ENCODE assay signal across 25 mouse cellular contexts in the genomic region with DNA sequence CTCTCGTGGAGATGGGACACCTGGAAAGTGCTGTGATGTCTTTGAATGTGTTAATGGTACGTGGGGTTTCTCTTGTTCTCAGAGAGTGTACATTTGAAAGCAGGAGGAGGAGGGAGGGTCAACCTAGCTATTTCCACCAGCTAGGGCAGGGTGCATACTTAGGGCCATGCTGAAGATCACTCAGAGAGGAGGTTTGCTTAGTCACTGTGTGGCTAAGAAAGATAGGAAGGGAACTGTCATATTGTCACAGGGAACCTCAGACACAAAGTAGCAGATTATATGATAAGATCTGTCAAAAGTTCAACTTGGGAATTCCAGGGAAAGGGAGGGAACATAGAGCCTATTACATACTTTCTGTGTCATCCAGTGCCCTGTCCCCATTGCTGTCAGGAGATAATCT.
DNase-seq lines count a peak whose midpoint lies in the region; ATAC-seq and TF ChIP-seq lines count a peak whose summit lies in the region.
"Had no signal": no experiment of that assay in that cellular context is flagged by ENCODE, and none has a peak within 500 bp of the region (broad histone marks: within the 10 kb centered on the region; RNA-seq: fewer than 3 reads in every experiment).

No protein-coding gene starts in this region.

- H3K9me3 ChIP-seq in heart, embryonic 11.5 days (replicated peaks; ENCODE audit: control insufficient read depth, low read length) = no peaks in the 10 kb centered on the region
- no peaks in the 10 kb centered on the region for H3K9me3 ChIP-seq in heart, embryonic 10.5 days
- H3K9me3 ChIP-seq in liver, embryonic 11.5 days (ENCODE audit: control insufficient read depth, low read length) = no peaks in the 10 kb centered on the region
- H3K9me3 ChIP-seq in liver, postnatal 0 days (ENCODE audit: low read length) = no peaks in the 10 kb centered on the region
- no peaks in the 10 kb centered on the region for H3K9me3 ChIP-seq in lung, postnatal 0 days (ENCODE audit: low read length)
- H3K9me3 ChIP-seq in midbrain, embryonic 11.5 days (ENCODE audit: control insufficient read depth, low read length) = no peaks in the 10 kb centered on the region
- H3K9me3 ChIP-seq: embryonic facial prominence, embryonic 12.5 days; heart, embryonic 15.5 days; neural tube, embryonic 13.5 days had no signal

- no peak overlapping the region for H3K27ac ChIP-seq in heart, embryonic 11.5 days (ENCODE audit: low read depth, low read length)
- H3K27ac ChIP-seq in heart, embryonic 10.5 days = no peak overlapping the region
- peak overlapping the region; percentile 69 for H3K27ac ChIP-seq in liver, embryonic 11.5 days (ENCODE audit: low read depth, low read length)
- H3K27ac ChIP-seq in liver, postnatal 0 days (ENCODE audit: low read depth) = no peak overlapping the region
- H3K27ac ChIP-seq in lung, postnatal 0 days (ENCODE audit: low read length) = no peak overlapping the region
- H3K27ac ChIP-seq in midbrain, embryonic 11.5 days (ENCODE audit: low read depth, low read length) = no peak overlapping the region
- H3K27ac ChIP-seq: embryonic facial prominence, embryonic 12.5 days; heart, embryonic 15.5 days; hindbrain, embryonic 14.5 days; neural tube, embryonic 13.5 days had no signal

- no peaks in the 10 kb centered on the region for H3K27me3 ChIP-seq in heart, embryonic 11.5 days (ENCODE audit: control insufficient read depth, insufficient read depth, low read length)
- H3K27me3 ChIP-seq in heart, embryonic 10.5 days (ENCODE audit: insufficient read depth, poor library complexity, severe bottlenecking) = peaks cover 30% of the 10 kb centered on the region
- H3K27me3 ChIP-seq in liver, embryonic 11.5 days (replicated peaks; ENCODE audit: control insufficient read depth, insufficient read depth, low read length) = no peaks in the 10 kb centered on the region
- no peaks in the 10 kb centered on the region for H3K27me3 ChIP-seq in liver, postnatal 0 days (ENCODE audit: insufficient read depth, low read length)
- peaks cover 7% of the 10 kb centered on the region; the same call in 1 of the 2 replicates for H3K27me3 ChIP-seq in lung, postnatal 0 days (replicated peaks; ENCODE audit: insufficient read depth, low read length)
- no peaks in the 10 kb centered on the region for H3K27me3 ChIP-seq in midbrain, embryonic 11.5 days (ENCODE audit: control insufficient read depth, insufficient read depth, low read length)
- H3K27me3 ChIP-seq: embryonic facial prominence, embryonic 12.5 days; heart, embryonic 15.5 days; neural tube, embryonic 13.5 days had no signal

- ATAC-seq in heart, embryonic 11.5 days (replicated peaks; ENCODE audit: insufficient number of reproducible peaks, low FRiP score, low TSS enrichment) = peak; percentile 79
- peak; percentile 89 for ATAC-seq in liver, embryonic 11.5 days (replicated peaks; ENCODE audit: low FRiP score)
- ATAC-seq in liver, postnatal 0 days = peak; percentile 40
- ATAC-seq in lung, postnatal 0 days = no peak
- no peak for ATAC-seq in midbrain, embryonic 11.5 days (ENCODE audit: low FRiP score)
- ATAC-seq: forebrain, postnatal 0 days; inflammation-experienced regulatory T-cells, adult 6 months; midbrain, embryonic 16.5 days had no signal

- no peak overlapping the region for H3K4me2 ChIP-seq in heart, embryonic 11.5 days
- H3K4me2 ChIP-seq in liver, embryonic 11.5 days = no peak overlapping the region; the same call in 1 of the 2 replicates
- no peak overlapping the region for H3K4me2 ChIP-seq in liver, postnatal 0 days (ENCODE audit: low read depth, low read length)
- H3K4me2 ChIP-seq in lung, postnatal 0 days (replicated peaks; ENCODE audit: low read depth, low read length) = no peak overlapping the region
- H3K4me2 ChIP-seq in midbrain, embryonic 11.5 days = no peak overlapping the region
- H3K4me2 ChIP-seq: embryonic facial prominence, embryonic 12.5 days; heart, embryonic 15.5 days; hindbrain, embryonic 14.5 days; neural tube, embryonic 13.5 days had no signal

- no peak overlapping the region for H3K9ac ChIP-seq in heart, embryonic 11.5 days (ENCODE audit: low read depth, low read length)
- H3K9ac ChIP-seq in liver, embryonic 11.5 days (ENCODE audit: low read depth, low read length) = peak overlapping the region; percentile 23; the same call in 1 of the 2 replicates
- H3K9ac ChIP-seq in liver, postnatal 0 days (replicated peaks) = no peak overlapping the region
- no peak overlapping the region for H3K9ac ChIP-seq in lung, postnatal 0 days (replicated peaks; ENCODE audit: low read depth)
- H3K9ac ChIP-seq in midbrain, embryonic 11.5 days (ENCODE audit: low read length) = no peak overlapping the region
- H3K9ac ChIP-seq: embryonic facial prominence, embryonic 12.5 days; forebrain, postnatal 0 days; heart, embryonic 15.5 days; hindbrain, embryonic 14.5 days; neural tube, embryonic 13.5 days had no signal

- H3K4me1 ChIP-seq in heart, embryonic 11.5 days (ENCODE audit: control insufficient read depth, insufficient read depth, low read length) = peaks cover 7% of the 10 kb centered on the region
- H3K4me1 ChIP-seq in heart, embryonic 10.5 days = peaks cover 19% of the 10 kb centered on the region
- H3K4me1 ChIP-seq in liver, embryonic 11.5 days (replicated peaks; ENCODE audit: control insufficient read depth, insufficient read depth, low read length) = peaks cover 20% of the 10 kb centered on the region
- H3K4me1 ChIP-seq in liver, postnatal 0 days (ENCODE audit: insufficient read depth) = peaks cover 2% of the 10 kb centered on the region; the same call in 1 of the 2 replicates
- 0 out of 2 replicates have a peak, but pooled peaks cover 2% of the 10 kb centered on the region for H3K4me1 ChIP-seq in lung, postnatal 0 days (ENCODE audit: insufficient read depth, low read depth, low read length)
- no peaks in the 10 kb centered on the region for H3K4me1 ChIP-seq in midbrain, embryonic 11.5 days (ENCODE audit: control insufficient read depth, insufficient read depth, low read length)

- peak; percentile 33; the same call in 1 of the 2 replicates for TF ChIP-seq EP300 in liver, postnatal 0 days (IDR thresholded peaks at IDR 0.05; ENCODE audit: low read depth)
- no peak for TF ChIP-seq EP300 in lung, postnatal 0 days (IDR thresholded peaks at IDR 0.05)

- DNase-seq in heart, embryonic 10.5 days (ENCODE audit: low spot score) = no peak
- peak; percentile 23 for DNase-seq in MEL-GATA-1-ER (ENCODE audit: extremely low read depth, low read depth)
- no peak for DNase-seq in liver, embryonic 11.5 days (ENCODE audit: low spot score)
- no peak for DNase-seq in liver, postnatal 0 days
- DNase-seq in embryo, embryonic 10 days (ENCODE audit: low spot score) = no peak
- no peak for DNase-seq in lung, postnatal 0 days (ENCODE audit: low spot score)
- DNase-seq in midbrain, embryonic 11.5 days (ENCODE audit: low spot score, missing footprints) = no peak
- DNase-seq: cerebellum, adult 9-11 months; forebrain, postnatal 0 days; gastrocnemius, postnatal 25 days; heart, adult 18-20 months; heart, postnatal 4 days; kidney, adult 18-20 months; kidney, postnatal 14 days; lung, adult 18-20 months; lung, postnatal 14 days; thymus, adult 18-20 months had no signal

- H3K36me3 ChIP-seq in heart, embryonic 11.5 days (ENCODE audit: control insufficient read depth, insufficient read depth, low read length) = no peaks in the 10 kb centered on the region
- 0 out of 2 replicates have a peak, but pooled peaks cover 7% of the 10 kb centered on the region for H3K36me3 ChIP-seq in heart, embryonic 10.5 days
- no peaks in the 10 kb centered on the region for H3K36me3 ChIP-seq in liver, embryonic 11.5 days (ENCODE audit: control insufficient read depth, insufficient read depth, low read length)
- no peaks in the 10 kb centered on the region for H3K36me3 ChIP-seq in liver, postnatal 0 days (replicated peaks; ENCODE audit: insufficient read depth, low read length)
- no peaks in the 10 kb centered on the region for H3K36me3 ChIP-seq in lung, postnatal 0 days (ENCODE audit: insufficient read depth, low read length)
- H3K36me3 ChIP-seq in midbrain, embryonic 11.5 days (ENCODE audit: control insufficient read depth, insufficient read depth, low read length) = no peaks in the 10 kb centered on the region; the same call in 1 of the 2 replicates
- H3K36me3 ChIP-seq: heart, embryonic 15.5 days had no signal

- TF ChIP-seq CTCF in liver, postnatal 0 days (IDR thresholded peaks at IDR 0.05; ENCODE audit: low read depth) = no peak
- TF ChIP-seq CTCF in lung, postnatal 0 days (IDR thresholded peaks at IDR 0.05) = no peak

- WGBS in heart, embryonic 11.5 days (ENCODE audit: insufficient replicate concordance) = 77% methylated on average over 2 of the region's 2 CpGs
- WGBS in heart, embryonic 10.5 days = 85% methylated on average over 2 of the region's 2 CpGs
- 56% methylated on average over 2 of the region's 2 CpGs for WGBS in liver, embryonic 11.5 days
- WGBS in liver, postnatal 0 days (ENCODE audit: insufficient replicate concordance) = 47% methylated on average over 2 of the region's 2 CpGs
- 83% methylated on average over 2 of the region's 2 CpGs for WGBS in lung, postnatal 0 days
- WGBS in midbrain, embryonic 11.5 days = 83% methylated on average over 2 of the region's 2 CpGs

- H3K4me3 ChIP-seq in heart, embryonic 11.5 days (ENCODE audit: low read depth, low read length) = no peak overlapping the region
- no peak overlapping the region for H3K4me3 ChIP-seq in heart, embryonic 10.5 days
- H3K4me3 ChIP-seq in liver, embryonic 11.5 days (ENCODE audit: low read depth, low read length) = no peak overlapping the region
- H3K4me3 ChIP-seq in liver, postnatal 0 days (ENCODE audit: low read depth, low read length) = no peak overlapping the region
- H3K4me3 ChIP-seq in lung, postnatal 0 days (ENCODE audit: low read depth, low read length) = no peak overlapping the region
- no peak overlapping the region for H3K4me3 ChIP-seq in midbrain, embryonic 11.5 days (ENCODE audit: low read depth, low read length)
- H3K4me3 ChIP-seq: embryonic facial prominence, embryonic 12.5 days; heart, embryonic 15.5 days; myocyte; neural tube, embryonic 13.5 days had no signal

Comparison
In these comparisons a context has a peak if more than half of its experiments do, and no peak if none do; other contexts are left out.
1. ATAC-seq: peak in heart, embryonic 11.5 days (single experiment), liver, embryonic 11.5 days (single experiment) and liver, postnatal 0 days (single experiment); none in lung, postnatal 0 days (single experiment) and midbrain, embryonic 11.5 days (single experiment).